Mouse (Mus musculus): ENCODE measurements around the gene Defb19.

The Defb19 gene

GRCm38 (mm10) chr2:152580612-152581011, 500 bp upstream of the Defb19 start:
- DNase-seq: no peak

GRCm38 (mm10) chr2:152573484-152573883, 6.6 kb downstream of the Defb19 start:
- DNase-seq: no peak

GRCm38 (mm10) chr2:152572114-152572794, 7.9 kb downstream of the Defb19 start, which contains the start of gene Defb21:
Gene Defb21 (plus strand): TSS chr2:152572744.
- no peak for DNase-seq

GRCm38 (mm10) chr2:152570313-152570712, 9.8 kb downstream of the Defb19 start:
- DNase-seq: peak; percentile 52

GRCm38 (mm10) chr2:152569881-152570280, 10.2 kb downstream of the Defb19 start:
- DNase-seq: no peak

- no peak for DNase-seq
Measured at GRCm38 (mm10) chr2:152569038-152569437, 11.1 kb downstream of the Defb19 start, which contains the start of gene Gm17416. Gene Gm17416 (plus strand): TSS chr2:152569338.

GRCm38 (mm10) chr2:152556655-152557054, 23.5 kb downstream of the Defb19 start:
- DNase-seq: no peak

DNA sequence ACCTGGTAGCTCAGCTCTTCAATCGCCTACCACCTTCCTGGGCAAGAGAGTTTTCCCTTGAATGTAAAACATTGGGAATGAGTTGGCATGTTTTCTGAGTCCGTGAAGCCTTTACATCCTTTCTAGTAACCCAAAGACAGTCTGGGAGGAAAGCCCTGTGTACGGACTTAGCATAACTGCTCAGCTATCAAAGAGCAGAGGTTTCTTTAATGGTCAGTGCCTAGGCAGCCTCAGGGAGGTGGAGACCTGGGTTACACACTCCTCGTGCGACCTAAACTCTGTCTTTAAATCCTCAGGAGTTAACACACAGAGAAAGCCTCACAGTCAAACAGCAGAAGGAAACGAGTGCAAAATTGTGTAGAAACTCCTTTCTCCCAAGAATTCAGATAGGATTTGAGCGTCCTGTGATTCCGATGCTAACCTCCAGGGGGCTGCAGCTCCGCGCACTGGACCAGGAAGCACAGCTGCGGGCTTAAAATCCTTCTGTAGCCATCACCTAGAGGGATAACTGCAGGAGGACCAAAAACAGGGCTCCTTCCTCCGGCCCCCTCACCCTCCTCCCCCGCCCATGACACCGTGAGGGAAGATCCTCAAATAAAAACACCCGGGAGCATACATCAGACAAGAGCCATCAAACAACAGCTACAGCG, 26.2 kb downstream of the Defb19 start:
- DNase-seq: peak; percentile 36

DNA sequence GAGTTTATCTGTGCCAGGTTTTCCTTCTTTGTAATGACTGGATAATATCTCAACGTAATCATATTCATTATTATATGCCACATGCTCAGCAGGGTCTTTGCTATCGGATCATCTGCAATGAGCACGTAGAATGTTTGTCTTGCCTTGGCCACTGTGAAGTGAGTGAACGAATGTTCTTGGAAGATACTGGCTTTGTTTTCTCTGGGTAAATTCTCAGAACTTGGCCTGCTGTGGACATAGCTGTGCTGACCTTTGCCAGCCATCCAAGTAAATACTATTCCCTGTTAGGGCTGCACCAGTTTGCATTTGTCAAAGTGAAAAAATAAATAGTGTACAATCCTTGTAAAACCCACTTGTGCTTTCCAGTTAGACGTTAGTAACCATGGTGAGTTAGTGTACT, 32.0 kb downstream of the Defb19 start:
- DNase-seq: no peak

GRCm38 (mm10) chr2:152544691-152545090, 35.4 kb downstream of the Defb19 start:
- peak; percentile 66 for DNase-seq

DNA sequence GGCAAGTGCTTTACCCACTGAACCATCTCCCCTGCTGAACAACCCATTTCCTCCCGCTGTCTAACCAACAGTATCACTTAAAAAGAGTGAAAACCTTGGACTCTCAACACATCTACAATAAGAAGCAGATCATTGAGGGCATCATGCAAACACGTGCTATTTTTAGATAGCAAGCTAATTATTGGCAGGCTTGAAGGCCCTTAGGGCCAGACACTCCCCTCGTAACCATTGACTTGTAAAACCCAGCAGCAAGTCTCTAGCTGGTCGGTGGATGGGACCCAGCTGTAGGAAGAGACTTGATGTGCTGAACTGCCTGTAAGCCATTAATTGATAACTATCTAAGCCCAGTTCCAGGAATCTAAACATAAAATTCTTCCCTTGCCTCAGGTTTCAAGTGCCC, 36.6 kb downstream of the Defb19 start:
- DNase-seq: peak; percentile 80

GRCm38 (mm10) chr2:152542897-152543296, 37.2 kb downstream of the Defb19 start:
- no peak for DNase-seq

DNA sequence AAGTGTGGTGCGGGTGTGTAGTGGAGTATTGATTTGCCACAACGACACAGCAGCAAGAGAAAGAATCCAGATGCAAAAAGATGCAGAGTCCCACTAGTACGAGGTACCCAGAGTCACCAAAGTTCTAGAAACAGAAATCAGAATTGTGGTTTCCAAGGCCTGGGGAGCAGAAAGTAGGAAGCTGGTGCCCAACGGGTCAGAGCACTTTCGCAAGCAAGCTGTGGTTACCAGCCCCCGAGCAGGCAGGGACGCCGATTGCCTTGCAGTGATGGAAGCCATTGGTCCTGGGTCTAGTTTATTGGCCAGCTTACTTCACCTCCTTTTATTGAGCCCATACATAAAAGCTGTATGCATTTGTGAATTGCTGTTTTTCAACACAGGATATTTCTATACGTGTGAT, 38.1 kb downstream of the Defb19 start:
- DNase-seq: no peak

DNA sequence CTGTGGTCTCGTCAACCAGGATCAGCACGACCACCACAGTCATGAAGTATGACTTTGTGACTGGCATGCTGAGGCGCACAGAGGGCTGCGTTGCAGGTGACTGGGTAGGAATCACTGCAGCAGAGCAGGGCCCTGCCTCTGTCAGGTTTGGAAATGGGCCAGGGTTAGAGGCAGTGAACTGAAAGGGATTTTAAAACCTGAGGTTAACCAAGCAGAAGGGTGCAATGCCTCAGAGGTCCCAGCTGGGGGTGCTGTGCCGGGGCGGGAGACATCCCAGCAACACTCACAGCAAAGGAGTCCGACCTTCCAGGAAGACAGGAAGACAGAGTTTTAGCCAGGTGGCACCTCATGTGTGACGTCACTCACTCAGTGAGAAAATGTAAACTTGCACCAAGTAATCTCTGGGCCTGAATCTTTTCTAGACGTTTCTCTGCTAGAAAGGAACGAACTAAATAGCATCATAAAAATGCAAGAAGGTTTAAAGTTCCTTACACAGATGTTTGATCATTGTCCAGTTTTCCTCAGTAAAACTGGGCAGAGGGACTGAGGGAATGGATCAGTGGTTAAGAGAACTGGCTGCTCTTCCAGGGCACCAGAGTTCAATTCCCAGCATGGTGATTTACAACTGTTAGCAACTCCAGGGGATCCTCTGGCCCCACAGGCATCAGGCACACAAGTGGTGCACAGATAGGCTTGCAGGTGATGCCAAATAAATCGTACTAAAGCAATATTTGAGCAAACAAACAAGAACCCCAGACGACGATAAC, 40.0 kb downstream of the Defb19 start, which contains the start of gene Defb29:
Gene Defb29 (minus strand): TSS at position 155 of the 767 bp plus-strand sequence.
- DNase-seq: peak; percentile 79

All from kidney, adult 11 months (tissue).